Comparison of ENCODE assay signal across 8 mouse cellular contexts in the genomic region with DNA sequence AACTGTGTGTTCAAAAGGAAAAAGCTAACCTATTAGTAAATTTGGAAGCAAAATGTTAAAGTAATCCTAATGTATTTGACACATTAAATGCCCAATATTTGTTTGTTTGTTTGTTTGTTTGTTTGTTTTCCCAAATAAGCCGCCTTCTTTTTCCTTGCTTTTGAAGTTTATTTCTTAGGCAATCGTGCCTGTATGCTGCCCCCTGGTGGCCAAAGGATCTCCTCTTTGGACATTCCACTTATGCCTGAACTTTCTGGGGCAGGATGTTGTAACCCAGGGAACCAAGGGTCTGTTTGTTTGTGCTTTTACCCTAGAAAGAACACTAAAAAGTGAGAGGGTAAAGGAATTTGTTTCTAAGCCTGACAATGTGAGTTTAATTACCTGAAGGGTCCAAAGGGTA. TPM values are rescaled to one million over a fixed set of nuclear protein-coding genes. Genes with fewer than 3 reads are reported as not detected.
DNase-seq lines count a peak whose midpoint lies in the region; ATAC-seq and TF ChIP-seq lines count a peak whose summit lies in the region.

No protein-coding gene starts in this region.

- 23% methylated on average over 2 of the region's 2 CpGs for WGBS in forebrain, embryonic 10.5 days
- 7% methylated on average over 2 of the region's 2 CpGs for WGBS in forebrain, embryonic 13.5 days
- WGBS in spleen, adult 2 months = 13% methylated on average over 2 of the region's 2 CpGs

- H3K9me3 ChIP-seq in forebrain, embryonic 10.5 days = peaks cover 6% of the 10 kb centered on the region; the same call in 1 of the 2 replicates
- H3K9me3 ChIP-seq in forebrain, embryonic 13.5 days (replicated peaks) = no peaks in the 10 kb centered on the region
- no peaks in the 10 kb centered on the region for H3K9me3 ChIP-seq in G1E (replicated peaks)

- no peaks in the 10 kb centered on the region for H3K36me3 ChIP-seq in forebrain, embryonic 10.5 days (replicated peaks)
- no peaks in the 10 kb centered on the region for H3K36me3 ChIP-seq in forebrain, embryonic 13.5 days (ENCODE audit: poor library complexity, severe bottlenecking)
- H3K36me3 ChIP-seq in G1E (replicated peaks) = no peaks in the 10 kb centered on the region
- H3K36me3 ChIP-seq in spleen, adult 2 months (ENCODE audit: control insufficient read depth, insufficient read depth, low read length) = no peaks in the 10 kb centered on the region

- no peak for ATAC-seq in forebrain, embryonic 13.5 days
- no peak for ATAC-seq in G1E (ENCODE audit: extremely low read depth, insufficient number of reproducible peaks, low FRiP score, poor library complexity, severe bottlenecking)
- ATAC-seq in megakaryocyte, adult 5-6 weeks (ENCODE audit: poor library complexity, severe bottlenecking) = peak; percentile 34; the same call in 1 of the 2 replicates

- no peak overlapping the region for H3K4me3 ChIP-seq in forebrain, embryonic 10.5 days
- H3K4me3 ChIP-seq in forebrain, embryonic 13.5 days = no peak overlapping the region
- no peak overlapping the region for H3K4me3 ChIP-seq in G1E (ENCODE audit: low read depth, low read length)
- no peak overlapping the region for H3K4me3 ChIP-seq in spleen, adult 2 months (ENCODE audit: extremely low read depth, insufficient read depth, insufficient read length)

- peaks cover 17% of the 10 kb centered on the region for H3K4me1 ChIP-seq in forebrain, embryonic 10.5 days
- peaks cover 7% of the 10 kb centered on the region; the same call in 1 of the 2 replicates for H3K4me1 ChIP-seq in forebrain, embryonic 13.5 days
- H3K4me1 ChIP-seq in G1E (ENCODE audit: insufficient read depth, low read depth, low read length) = peaks cover 14% of the 10 kb centered on the region
- H3K4me1 ChIP-seq in spleen, adult 2 months (ENCODE audit: control insufficient read depth, insufficient read depth, insufficient read length) = no peaks in the 10 kb centered on the region

- peak; percentile 59 for TF ChIP-seq CTCF in G1E (IDR thresholded peaks at IDR 0.05; ENCODE audit: low read depth, low read length)
- peak; percentile 29; the same call in 1 of the 2 replicates for TF ChIP-seq CTCF in spleen, adult 2 months (IDR thresholded peaks at IDR 0.05; ENCODE audit: extremely low read depth, insufficient read depth, insufficient read length, insufficient replicate concordance)

- peaks cover 11% of the 10 kb centered on the region for H3K27me3 ChIP-seq in forebrain, embryonic 10.5 days (ENCODE audit: poor library complexity, severe bottlenecking)
- no peaks in the 10 kb centered on the region for H3K27me3 ChIP-seq in forebrain, embryonic 13.5 days
- H3K27me3 ChIP-seq in G1E (ENCODE audit: insufficient read depth, low read length) = peaks cover 15% of the 10 kb centered on the region
- no peaks in the 10 kb centered on the region for H3K27me3 ChIP-seq in spleen, adult 2 months (ENCODE audit: control insufficient read depth, insufficient read depth, low read length)

- no peak overlapping the region for H3K4me2 ChIP-seq in forebrain, embryonic 13.5 days

- DNase-seq in forebrain, embryonic 10.5 days (ENCODE audit: extremely low spot score, low spot score) = peak; percentile 73
- DNase-seq in G1E (ENCODE audit: low spot score) = peak; percentile 19
- DNase-seq in c-Kit-positive CD71-positive TER-119-positive erythroid progenitor cells, embryonic 14.5 days (ENCODE audit: low spot score) = peak; percentile 70
- DNase-seq in gastrocnemius, postnatal 10 days = peak; percentile 93
- peak; percentile 82 to 86 for DNase-seq in layer of hippocampus, postnatal 10 days (ENCODE audit: low spot score in 2 of 2)
- peak; percentile 21 to 65 for DNase-seq in spleen, adult 2 months (ENCODE audit: low read depth in 1 of 2, low spot score in 2 of 2)

- H3K9ac ChIP-seq in forebrain, embryonic 13.5 days = no peak overlapping the region

- no peak for TF ChIP-seq POLR2A in spleen, adult 2 months (IDR thresholded peaks at IDR 0.05; ENCODE audit: low read depth, low read length)

- H3K27ac ChIP-seq in forebrain, embryonic 10.5 days = no peak overlapping the region
- H3K27ac ChIP-seq in forebrain, embryonic 13.5 days = no peak overlapping the region
- H3K27ac ChIP-seq in spleen, adult 2 months (ENCODE audit: insufficient read depth, low read length) = no peak overlapping the region

RNA-seq across cellular contexts. Expression of a gene that starts 17.8 kb away (rescaled TPM):
- 10.9 and 13.5 TPM in 2 replicates for polyA plus RNA-seq in forebrain, embryonic 10.5 days (2016; fragmentation: Nextera tagmentation; extraction: Ambion mirVana)
- polyA plus RNA-seq in forebrain, embryonic 13.5 days (2015; fragmentation: Nextera tagmentation; extraction: Ambion mirVana) = 6.5 and 7.5 TPM in 2 replicates
- 32.2 and 55.6 TPM in 2 replicates for total RNA-seq in G1E (2014; fragmentation: Nextera tagmentation)
- 22.8 and 33.0 TPM in 2 replicates for total RNA-seq in G1E (2017)
- 5.7 and 6.6 TPM in 2 replicates for polyA plus RNA-seq in G1E (2012)
- total RNA-seq in gastrocnemius, postnatal 10 days (2021) = 10 to 100 TPM; 28.9 to 31.6 TPM
- 10 to 100 TPM; 25.6 to 26.9 TPM for total RNA-seq in layer of hippocampus, postnatal 10 days (2021)
- 51.2 and 52.0 TPM in 2 replicates for total RNA-seq in megakaryocyte, adult 5-6 weeks (2015)
- 23.7 and 32.1 TPM in 2 replicates for total RNA-seq in megakaryocyte, adult 5-6 weeks (2017)
- 1.7 and 2.6 TPM in 2 replicates for polyA plus RNA-seq in spleen, adult 2 months (2012; rRNA removed)

RNA-seq across cellular contexts. Expression of a gene that starts 20.6 kb away (rescaled TPM):
- 34.8 and 37.3 TPM in 2 replicates for polyA plus RNA-seq in forebrain, embryonic 10.5 days (2016; fragmentation: Nextera tagmentation; extraction: Ambion mirVana)
- polyA plus RNA-seq in forebrain, embryonic 13.5 days (2015; fragmentation: Nextera tagmentation; extraction: Ambion mirVana) = 47.3 and 47.9 TPM in 2 replicates
- total RNA-seq in G1E (2014; fragmentation: Nextera tagmentation) (16.9 and 18.4 TPM in 2 replicates), G1E (2017) (19.2 and 20.3 TPM in 2 replicates)
- 6.5 and 9.6 TPM in 2 replicates for polyA plus RNA-seq in G1E (2012)
- 1 to 10 TPM; 5.5 to 6.7 TPM for total RNA-seq in gastrocnemius, postnatal 10 days (2021)
- total RNA-seq in layer of hippocampus, postnatal 10 days (2021) = 10 to 100 TPM; 12.1 to 13.4 TPM
- 9.8 and 11.2 TPM in 2 replicates for total RNA-seq in megakaryocyte, adult 5-6 weeks (2015)
- total RNA-seq in megakaryocyte, adult 5-6 weeks (2017) = 19.1 and 23.4 TPM in 2 replicates
- polyA plus RNA-seq in spleen, adult 2 months (2012; rRNA removed) = 11.2 and 21.8 TPM in 2 replicates

Comparison
In these comparisons a context has a peak if more than half of its experiments do, and no peak if none do; other contexts are left out.
1. DNase-seq: peak in every context shown above with its lines; median percentile 93 in gastrocnemius, postnatal 10 days; 84 in layer of hippocampus, postnatal 10 days; 73 in forebrain, embryonic 10.5 days; 70 in c-Kit-positive CD71-positive TER-119-positive erythroid progenitor cells, embryonic 14.5 days; 43 in spleen, adult 2 months; 19 in G1E.